Mouse (Mus musculus) C2C12 (cell line): ENCODE results near the gene Abhd14a. TPM values are rescaled to one million over a fixed set of nuclear protein-coding genes. Genes with fewer than 3 reads are reported as not detected.
A peak's percentile ranks its signal among the peaks of the same experiment; 100 is the strongest.

Experiments
- H3K27me3 ChIP-seq: one replicate; pipeline ENCODE4 v1.6.1; 2011; ENCODE audit not compliant: control insufficient read depth, insufficient read depth, insufficient read length
- H3K36me3 ChIP-seq: one replicate; pipeline ENCODE4 v1.6.1; 2011; ENCODE audit not compliant: control insufficient read depth, insufficient read depth
- H3K4me3 ChIP-seq: one replicate; pipeline ENCODE4 v1.5.1; 2011; ENCODE audit warnings: mild to moderate bottlenecking, control low read depth; ENCODE audit not compliant: poor library complexity, insufficient read depth, severe bottlenecking
- H3K79me2 ChIP-seq: one replicate; pipeline ENCODE4 v1.6.1; 2011; ENCODE audit not compliant: control insufficient read depth, insufficient read depth
- H3K79me3 ChIP-seq: one replicate; pipeline ENCODE4 v1.6.1; 2011; ENCODE audit warnings: low read depth, control low read depth
- H3ac ChIP-seq: one replicate; pipeline ENCODE3; 2011; ENCODE audit warnings: low read depth; ENCODE audit not compliant: control insufficient read depth, insufficient read length
- CEBPB ChIP-seq: IDR thresholded peaks from one replicate; pipeline ENCODE4 v1.6.1; 2011; ENCODE audit warnings: low read depth, mild to moderate bottlenecking, control low read depth, moderate library complexity
- CTCF ChIP-seq: IDR thresholded peaks from one replicate; pipeline ENCODE4 v1.5.1; 2011; ENCODE audit not compliant: control insufficient read depth, insufficient read depth, insufficient read length
- FOSL1 ChIP-seq: IDR thresholded peaks from one replicate; pipeline ENCODE4 v1.8.0; 2011; ENCODE audit warnings: mild to moderate bottlenecking, low read length; ENCODE audit not compliant: poor library complexity, insufficient read depth, severe bottlenecking
- MAX ChIP-seq: IDR thresholded peaks from one replicate; pipeline ENCODE4 v1.6.1; 2011; ENCODE audit warnings: mild to moderate bottlenecking, control low read depth
- MYOD1 ChIP-seq: IDR thresholded peaks from one replicate; pipeline ENCODE4 v1.6.1; 2011; ENCODE audit warnings: low read depth; ENCODE audit not compliant: control insufficient read depth, insufficient read length
- MYOG ChIP-seq: IDR thresholded peaks from one replicate; pipeline ENCODE4 v1.6.1; 2011; ENCODE audit not compliant: control insufficient read depth, insufficient read length; ENCODE audit errors: extremely low read depth
- USF1 ChIP-seq: IDR thresholded peaks from one replicate; pipeline ENCODE4 v1.6.1; 2011; ENCODE audit warnings: low read depth, mild to moderate bottlenecking, control low read depth, moderate library complexity
- polyA plus RNA-seq: library from polyadenylated mRNA; unstranded; fragments of >200 nt; fragmentation: generic; extraction: Trizol; gene quantifications from one replicate; pipeline ENCODE4 v1.2.1, GENCODE M21; 2012; ENCODE audit warnings: missing spikeins

Abhd14a gene
- polyA plus RNA-seq, 1 experiment = 18.4 TPM

DNA sequence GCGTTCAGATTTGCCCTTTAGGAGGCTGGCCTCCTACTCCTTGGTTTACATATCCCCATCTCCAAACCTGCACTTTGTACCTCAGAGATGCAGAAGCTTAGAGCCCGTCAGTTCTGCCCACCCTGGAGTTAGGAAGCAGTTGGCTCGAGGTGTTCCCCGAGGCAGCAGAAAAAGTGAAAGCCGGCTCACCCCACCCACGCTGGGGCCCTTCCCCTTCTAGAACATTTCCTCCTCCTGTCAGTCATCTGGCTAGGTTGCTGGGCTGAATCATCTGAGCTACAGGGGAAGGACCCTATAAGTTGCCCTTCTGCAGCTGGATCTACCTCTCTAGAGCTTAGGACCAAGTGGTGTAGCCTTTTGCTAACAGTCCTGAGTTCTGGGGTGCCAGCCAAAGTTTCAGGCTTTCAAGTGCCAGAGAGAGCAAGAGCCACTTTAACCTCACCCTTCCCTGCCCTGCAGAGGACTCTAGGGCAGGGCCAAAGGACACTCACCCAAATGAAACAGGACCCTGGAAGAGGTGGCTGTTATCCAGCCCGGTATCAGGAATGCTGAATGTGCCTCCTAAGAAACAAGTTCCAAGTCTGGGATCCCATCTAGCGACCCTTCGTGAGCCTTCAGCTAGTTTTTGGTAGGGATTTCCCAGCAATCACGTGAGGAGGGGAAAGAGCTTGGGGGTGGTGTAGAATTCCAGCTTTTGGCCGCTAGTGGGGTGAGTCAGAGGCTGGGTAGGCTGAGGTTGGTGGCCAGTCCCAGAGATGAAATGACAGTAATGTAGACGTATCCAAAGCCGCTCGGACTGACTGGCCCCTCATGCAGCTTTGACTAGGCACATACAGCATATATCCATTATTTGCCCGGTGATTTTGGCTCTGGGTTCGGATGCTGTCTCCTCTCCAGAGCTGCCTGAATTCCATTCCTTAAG lies 28.8 kb upstream of the Abhd14a start:
- Histone ChIP-seq H3K79me3 (peaks cover 18% of the 10 kb centered on the region), H3K27me3 (no peaks in the 10 kb centered on the region), H3ac (peak overlapping the region; percentile 53), H3K36me3 (peaks cover 5% of the 10 kb centered on the region), H3K79me2 (peaks cover 53% of the 10 kb centered on the region), H3K4me3 (peak overlapping the region; percentile 61)
- peak; percentile 98 for TF ChIP-seq USF1
- TF ChIP-seq MAX = no peak

DNA sequence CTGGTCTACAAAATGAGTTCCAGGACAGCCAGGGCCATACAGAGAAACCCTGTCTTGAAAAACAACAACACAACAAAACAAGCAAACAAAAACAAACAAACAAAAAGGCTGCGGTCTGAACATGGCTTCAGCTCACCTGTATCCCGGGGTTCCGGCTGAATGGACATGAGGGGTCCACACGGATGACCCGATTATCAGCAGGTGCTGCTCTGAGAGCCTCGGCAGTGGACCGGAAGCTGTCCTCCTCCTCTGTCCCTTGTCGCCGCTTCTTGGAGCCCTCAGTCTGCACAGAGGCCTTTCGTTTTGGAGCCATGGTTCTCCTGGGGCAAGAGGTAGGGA lies 28.2 kb upstream of the Abhd14a start, which contains the start of gene Rrp9:
Gene Rrp9 (plus strand): TSS at position 301 of the 339 bp plus-strand sequence.
- Histone ChIP-seq H3K4me3 (peak within 1 kb of the TSS; percentile 61), H3ac (peak within 1 kb of the TSS; percentile 53), H3K36me3 (peaks cover 5% of the 10 kb centered on the region), H3K79me3 (peaks cover 18% of the 10 kb centered on the region), H3K79me2 (peaks cover 53% of the 10 kb centered on the region), H3K27me3 (no peaks in the 10 kb centered on the region)
- no peak for TF ChIP-seq FOSL1
- no peak for TF ChIP-seq MYOD1
- TF ChIP-seq CEBPB = no peak
- no peak for TF ChIP-seq USF1
- TF ChIP-seq CTCF = no peak
- TF ChIP-seq MAX = no peak
- TF ChIP-seq MYOG = no peak

DNA sequence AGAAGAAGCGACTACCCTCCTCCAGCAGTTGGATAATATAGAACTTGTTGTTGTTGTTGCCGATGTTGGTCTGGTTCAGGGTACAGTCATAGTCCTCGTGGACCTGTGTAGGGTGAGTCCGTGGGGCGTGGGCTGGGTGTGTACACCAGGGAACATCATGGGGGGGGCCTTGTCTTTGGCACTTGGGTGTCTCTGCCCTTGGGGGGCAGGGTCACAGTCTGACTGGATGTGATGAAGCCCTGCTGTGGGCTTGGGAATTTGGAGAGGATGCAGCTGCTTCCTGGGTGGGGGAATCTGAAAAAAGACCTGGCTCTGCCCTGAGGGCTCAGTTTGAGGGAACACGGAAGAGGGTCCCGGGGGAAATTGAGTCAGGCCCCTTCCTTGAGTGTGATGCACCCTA lies 27.6 kb upstream of the Abhd14a start:
- Histone ChIP-seq H3K79me2 (peaks cover 48% of the 10 kb centered on the region), H3K36me3 (peaks cover 5% of the 10 kb centered on the region), H3K79me3 (peaks cover 18% of the 10 kb centered on the region), H3K4me3 (peak overlapping the region; percentile 61), H3ac (peak overlapping the region; percentile 19), H3K27me3 (no peaks in the 10 kb centered on the region)
- TF ChIP-seq USF1 (no peak), CTCF (no peak), CEBPB (no peak), MAX (no peak), FOSL1 (no peak), MYOG (no peak), MYOD1 (no peak)

DNA sequence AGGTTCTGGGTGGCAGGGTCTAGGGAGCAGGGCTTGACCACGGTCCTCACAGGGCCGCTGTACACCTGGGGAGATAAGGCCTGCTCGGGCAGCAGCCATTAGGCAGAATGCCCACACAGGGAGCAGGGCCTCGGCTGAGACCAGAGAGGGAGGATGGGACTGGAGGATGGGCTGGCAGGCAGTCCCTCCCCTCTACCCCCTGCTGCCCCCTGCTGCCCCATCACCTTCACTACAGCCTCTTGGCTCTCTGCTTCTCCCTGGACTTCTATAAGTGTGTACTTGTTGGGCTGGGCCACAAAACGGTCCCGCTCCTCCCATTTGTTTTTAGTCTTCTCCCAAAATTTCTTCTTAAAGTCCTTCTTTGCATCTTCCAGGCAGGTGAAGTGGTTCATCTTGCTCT lies 27.0 kb upstream of the Abhd14a start:
- peaks cover 5% of the 10 kb centered on the region for H3K36me3 ChIP-seq
- H3K4me3 ChIP-seq = no peak overlapping the region
- no peaks in the 10 kb centered on the region for H3K27me3 ChIP-seq
- TF ChIP-seq MYOD1 (no peak), CTCF (peak; percentile 77), FOSL1 (no peak), MYOG (no peak)
- peak overlapping the region; percentile 21 for H3ac ChIP-seq
- H3K79me3 ChIP-seq = peaks cover 16% of the 10 kb centered on the region
- H3K79me2 ChIP-seq = peaks cover 42% of the 10 kb centered on the region

DNA sequence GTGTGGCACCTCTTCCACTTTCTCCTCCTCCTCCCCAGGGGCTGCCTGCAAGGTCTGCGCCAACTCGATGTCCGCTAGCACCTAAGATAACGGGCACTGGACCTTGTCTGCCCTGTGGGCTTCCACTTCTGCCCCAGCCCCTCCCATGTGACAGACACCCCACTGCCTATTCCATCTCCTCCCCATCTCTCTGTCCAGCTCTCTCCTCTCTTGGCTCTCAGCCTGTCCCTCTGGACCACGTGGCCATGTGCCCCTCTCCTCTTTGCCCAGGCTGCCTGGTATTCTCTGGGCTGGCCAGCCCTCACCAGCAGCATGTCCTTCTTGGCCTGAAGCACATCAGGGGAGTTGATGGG lies 26.3 kb upstream of the Abhd14a start:
- Histone ChIP-seq H3K36me3 (peaks cover 5% of the 10 kb centered on the region), H3K79me2 (peaks cover 36% of the 10 kb centered on the region), H3K27me3 (no peaks in the 10 kb centered on the region), H3ac (no peak overlapping the region), H3K79me3 (peaks cover 12% of the 10 kb centered on the region), H3K4me3 (no peak overlapping the region)
- TF ChIP-seq MYOD1 = no peak
- no peak for TF ChIP-seq CEBPB
- no peak for TF ChIP-seq MAX
- TF ChIP-seq MYOG = no peak
- TF ChIP-seq CTCF = no peak
- TF ChIP-seq FOSL1 = no peak
- TF ChIP-seq USF1 = no peak

DNA sequence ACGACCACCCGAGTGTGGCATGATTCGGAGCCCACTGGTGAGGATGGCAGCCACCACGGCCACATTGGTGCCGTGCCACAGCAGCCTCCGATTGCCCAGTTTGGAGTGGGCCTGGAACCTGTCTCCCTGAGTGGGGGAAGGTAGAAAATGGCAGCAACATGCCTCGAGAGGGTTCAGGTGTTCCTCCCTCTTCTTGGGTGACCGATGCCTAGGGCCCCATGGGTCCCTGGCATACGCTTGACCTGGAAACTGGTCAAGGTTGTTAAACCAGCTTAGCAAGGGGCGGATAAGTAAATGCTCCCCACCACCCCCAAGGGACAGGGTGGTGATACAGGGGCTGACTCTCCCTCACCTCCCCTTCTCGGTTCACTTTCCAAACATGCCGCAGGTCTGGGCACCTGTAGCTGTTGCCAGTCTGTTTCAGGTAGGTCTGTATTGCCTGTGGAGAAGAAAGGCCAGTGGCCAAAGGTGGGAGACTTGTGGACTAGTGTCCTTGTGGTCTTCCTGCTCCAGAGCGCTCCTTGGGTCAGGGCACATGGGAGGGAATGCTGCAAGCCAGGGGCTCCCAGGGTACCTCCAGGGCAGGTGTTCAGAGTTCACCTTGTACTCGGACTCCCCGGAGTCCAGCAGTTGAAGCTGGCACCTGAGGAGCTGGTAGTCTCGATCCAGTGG lies 25.7 kb upstream of the Abhd14a start:
- H3K79me2 ChIP-seq = peaks cover 31% of the 10 kb centered on the region
- no peaks in the 10 kb centered on the region for H3K27me3 ChIP-seq
- no peak for TF ChIP-seq MYOD1
- TF ChIP-seq MYOG = no peak
- TF ChIP-seq CTCF = no peak
- no peak for TF ChIP-seq FOSL1
- TF ChIP-seq USF1 = no peak
- TF ChIP-seq MAX = no peak
- no peak for TF ChIP-seq CEBPB
- H3ac ChIP-seq = no peak overlapping the region
- H3K4me3 ChIP-seq = no peak overlapping the region
- peaks cover 5% of the 10 kb centered on the region for H3K36me3 ChIP-seq
- H3K79me3 ChIP-seq = peaks cover 9% of the 10 kb centered on the region
